Mouse (Mus musculus): ENCODE measurements around the gene Nubp1. TPM values are rescaled to one million over a fixed set of nuclear protein-coding genes. Genes with fewer than 3 reads are reported as not detected.

Gene Nubp1
- polyA plus RNA-seq, 1 experiment from 2014 or later = 41.6 TPM

GRCm38 (mm10) chr16:10384060-10384497 lies 27.7 kb upstream of the Nubp1 start:
- Histone ChIP-seq H3K4me1 (replicated peaks) (no peaks in the 10 kb centered on the region; the same call in 1 of the 2 replicates), H3K27ac (ENCODE audit: poor library complexity, severe bottlenecking) (no peak overlapping the region), H3K9me3 (replicated peaks) (no peaks in the 10 kb centered on the region), H3K27me3 (replicated peaks) (no peaks in the 10 kb centered on the region), H3K4me3 (peak overlapping the region; percentile 24; the same call in 1 of the 2 replicates), H3K36me3 (no peaks in the 10 kb centered on the region), H3K4me2 (peak overlapping the region; percentile 56), H3K9ac (no peak overlapping the region)
- WGBS = 13% methylated on average over 8 of the region's 8 CpGs
- ATAC-seq (ENCODE audit: insufficient number of reproducible peaks, low FRiP score) = peak; percentile 96

- H3K27ac ChIP-seq (ENCODE audit: poor library complexity, severe bottlenecking) = no peak overlapping the region; the same call in 1 of the 2 replicates
- H3K9ac ChIP-seq = no peak overlapping the region
- ATAC-seq (ENCODE audit: insufficient number of reproducible peaks, low FRiP score) = peak; percentile 82
- H3K9me3 ChIP-seq (replicated peaks) = no peaks in the 10 kb centered on the region
- WGBS = 61% methylated on average over 3 of the region's 3 CpGs
- H3K4me2 ChIP-seq = peak overlapping the region; percentile 56
- no peaks in the 10 kb centered on the region; the same call in 1 of the 2 replicates for H3K4me1 ChIP-seq (replicated peaks)
- no peak overlapping the region for H3K4me3 ChIP-seq
- no peaks in the 10 kb centered on the region for H3K36me3 ChIP-seq
- H3K27me3 ChIP-seq (replicated peaks) = no peaks in the 10 kb centered on the region
Observed at GRCm38 (mm10) chr16:10384544-10384943, 27.2 kb upstream of the Nubp1 start.

GRCm38 (mm10) chr16:10385261-10385660 lies 26.5 kb upstream of the Nubp1 start:
- Histone ChIP-seq H3K36me3 (no peaks in the 10 kb centered on the region), H3K4me3 (no peak overlapping the region), H3K4me1 (replicated peaks) (no peaks in the 10 kb centered on the region; the same call in 1 of the 2 replicates), H3K4me2 (no peak overlapping the region), H3K27ac (ENCODE audit: poor library complexity, severe bottlenecking) (no peak overlapping the region), H3K9me3 (replicated peaks) (no peaks in the 10 kb centered on the region), H3K27me3 (replicated peaks) (no peaks in the 10 kb centered on the region), H3K9ac (no peak overlapping the region)
- WGBS = 82% methylated on average over 12 of the region's 12 CpGs
- no peak for ATAC-seq (ENCODE audit: insufficient number of reproducible peaks, low FRiP score)

GRCm38 (mm10) chr16:10388634-10389365 lies 22.9 kb upstream of the Nubp1 start:
- Histone ChIP-seq H3K27me3 (replicated peaks) (peaks cover 3% of the 10 kb centered on the region; the same call in 1 of the 2 replicates), H3K9me3 (replicated peaks) (no peaks in the 10 kb centered on the region), H3K4me2 (no peak overlapping the region), H3K36me3 (no peaks in the 10 kb centered on the region), H3K27ac (ENCODE audit: poor library complexity, severe bottlenecking) (no peak overlapping the region), H3K4me3 (no peak overlapping the region), H3K9ac (no peak overlapping the region), H3K4me1 (replicated peaks) (no peaks in the 10 kb centered on the region; the same call in 1 of the 2 replicates)
- ATAC-seq (ENCODE audit: insufficient number of reproducible peaks, low FRiP score) = no peak
- 83% methylated on average over 6 of the region's 6 CpGs for WGBS

- WGBS = 70% methylated on average over 9 of the region's 9 CpGs
- ATAC-seq (ENCODE audit: insufficient number of reproducible peaks, low FRiP score) = no peak
Observed at GRCm38 (mm10) chr16:10392587-10392986, 19.2 kb upstream of the Nubp1 start.

GRCm38 (mm10) chr16:10394699-10395540 lies 16.8 kb upstream of the Nubp1 start, which contains the start of gene Tekt5:
TSS of gene Tekt5 (minus strand) at chr16:10395490.
- Histone ChIP-seq H3K27me3 (replicated peaks) (peaks cover 17% of the 10 kb centered on the region; the same call in 1 of the 2 replicates), H3K4me3 (peak within 1 kb of the TSS; percentile 43), H3K27ac (ENCODE audit: poor library complexity, severe bottlenecking) (no peak within 1 kb of the TSS), H3K36me3 (no peaks in the 10 kb centered on the region), H3K4me2 (peak within 1 kb of the TSS; percentile 80), H3K4me1 (replicated peaks) (peaks cover 9% of the 10 kb centered on the region), H3K9me3 (replicated peaks) (no peaks in the 10 kb centered on the region), H3K9ac (peak within 1 kb of the TSS; percentile 11)
- 7% methylated on average over 37 of the region's 37 CpGs for WGBS
- peak; percentile 38; the same call in 1 of the 2 replicates for ATAC-seq (ENCODE audit: insufficient number of reproducible peaks, low FRiP score)

More at GRCm38 (mm10) chr16:10392587-10392986, 19.2 kb upstream of the Nubp1 start:
- no peak overlapping the region for H3K27ac ChIP-seq (ENCODE audit: poor library complexity, severe bottlenecking)
- H3K9ac ChIP-seq = no peak overlapping the region
- peaks cover 17% of the 10 kb centered on the region; the same call in 1 of the 2 replicates for H3K27me3 ChIP-seq (replicated peaks)
- no peak overlapping the region for H3K4me3 ChIP-seq
- H3K4me2 ChIP-seq = no peak overlapping the region
- no peaks in the 10 kb centered on the region for H3K9me3 ChIP-seq (replicated peaks)
- no peaks in the 10 kb centered on the region for H3K36me3 ChIP-seq
- H3K4me1 ChIP-seq (replicated peaks) = peaks cover 9% of the 10 kb centered on the region

GRCm38 (mm10) chr16:10398755-10399154 lies 13.0 kb upstream of the Nubp1 start:
- no peak overlapping the region for H3K9ac ChIP-seq
- 64% methylated on average over 5 of the region's 5 CpGs for WGBS
- no peak overlapping the region for H3K4me3 ChIP-seq
- H3K36me3 ChIP-seq = no peaks in the 10 kb centered on the region
- H3K9me3 ChIP-seq (replicated peaks) = no peaks in the 10 kb centered on the region
- peaks cover 9% of the 10 kb centered on the region for H3K4me1 ChIP-seq (replicated peaks)
- no peak overlapping the region for H3K27ac ChIP-seq (ENCODE audit: poor library complexity, severe bottlenecking)
- peaks cover 14% of the 10 kb centered on the region; the same call in 1 of the 2 replicates for H3K27me3 ChIP-seq (replicated peaks)
- no peak overlapping the region for H3K4me2 ChIP-seq
- no peak for ATAC-seq (ENCODE audit: insufficient number of reproducible peaks, low FRiP score)

- Histone ChIP-seq H3K27me3 (replicated peaks) (peaks cover 11% of the 10 kb centered on the region; the same call in 1 of the 2 replicates), H3K36me3 (no peaks in the 10 kb centered on the region), H3K27ac (ENCODE audit: poor library complexity, severe bottlenecking) (no peak overlapping the region), H3K9ac (no peak overlapping the region), H3K4me2 (no peak overlapping the region), H3K4me1 (replicated peaks) (peaks cover 9% of the 10 kb centered on the region), H3K4me3 (no peak overlapping the region), H3K9me3 (replicated peaks) (no peaks in the 10 kb centered on the region)
- no peak for ATAC-seq (ENCODE audit: insufficient number of reproducible peaks, low FRiP score)
- 31% methylated on average over 7 of the region's 7 CpGs for WGBS
Observed at GRCm38 (mm10) chr16:10399160-10399559, 12.6 kb upstream of the Nubp1 start.

- WGBS = 83% methylated on average over 6 of the region's 6 CpGs
- ATAC-seq (ENCODE audit: insufficient number of reproducible peaks, low FRiP score) = no peak
- Histone ChIP-seq H3K36me3 (peaks cover 74% of the 10 kb centered on the region), H3K4me1 (replicated peaks) (peaks cover 7% of the 10 kb centered on the region), H3K9me3 (replicated peaks) (peaks cover 4% of the 10 kb centered on the region; the same call in 1 of the 2 replicates), H3K27me3 (replicated peaks) (no peaks in the 10 kb centered on the region), H3K9ac (no peak overlapping the region), H3K4me2 (no peak overlapping the region), H3K4me3 (no peak overlapping the region), H3K27ac (ENCODE audit: poor library complexity, severe bottlenecking) (no peak overlapping the region)
Observed at GRCm38 (mm10) chr16:10415976-10416375, 4.2 kb downstream of the Nubp1 start.

GRCm38 (mm10) chr16:10416866-10417265 lies 5.1 kb downstream of the Nubp1 start:
- peaks cover 83% of the 10 kb centered on the region for H3K36me3 ChIP-seq
- 86% methylated on average over 4 of the region's 4 CpGs for WGBS

More at GRCm38 (mm10) chr16:10416866-10417265, 5.1 kb downstream of the Nubp1 start:
- H3K9ac ChIP-seq = no peak overlapping the region
- H3K9me3 ChIP-seq (replicated peaks) = peaks cover 4% of the 10 kb centered on the region; the same call in 1 of the 2 replicates
- no peak overlapping the region for H3K27ac ChIP-seq (ENCODE audit: poor library complexity, severe bottlenecking)
- no peak overlapping the region for H3K4me2 ChIP-seq
- H3K4me1 ChIP-seq (replicated peaks) = peaks cover 7% of the 10 kb centered on the region
- ATAC-seq (ENCODE audit: insufficient number of reproducible peaks, low FRiP score) = no peak
- no peak overlapping the region for H3K4me3 ChIP-seq
- no peaks in the 10 kb centered on the region for H3K27me3 ChIP-seq (replicated peaks)
